Mouse (Mus musculus) erythroblast, embryonic 14.5 days (primary cell): ENCODE measurements around the gene Btbd10.

ENCODE experiments used
- GATA1 ChIP-seq: IDR thresholded peaks from 2 replicates; pipeline ENCODE4 v1.6.1; 2012; ENCODE audit warnings: low read length, inconsistent platforms, mixed read lengths
- TAL1 ChIP-seq: IDR thresholded peaks from 3 replicates; pipeline ENCODE4 v1.6.1; 2012; ENCODE audit warnings: low read length, inconsistent platforms, mixed read lengths

DNA sequence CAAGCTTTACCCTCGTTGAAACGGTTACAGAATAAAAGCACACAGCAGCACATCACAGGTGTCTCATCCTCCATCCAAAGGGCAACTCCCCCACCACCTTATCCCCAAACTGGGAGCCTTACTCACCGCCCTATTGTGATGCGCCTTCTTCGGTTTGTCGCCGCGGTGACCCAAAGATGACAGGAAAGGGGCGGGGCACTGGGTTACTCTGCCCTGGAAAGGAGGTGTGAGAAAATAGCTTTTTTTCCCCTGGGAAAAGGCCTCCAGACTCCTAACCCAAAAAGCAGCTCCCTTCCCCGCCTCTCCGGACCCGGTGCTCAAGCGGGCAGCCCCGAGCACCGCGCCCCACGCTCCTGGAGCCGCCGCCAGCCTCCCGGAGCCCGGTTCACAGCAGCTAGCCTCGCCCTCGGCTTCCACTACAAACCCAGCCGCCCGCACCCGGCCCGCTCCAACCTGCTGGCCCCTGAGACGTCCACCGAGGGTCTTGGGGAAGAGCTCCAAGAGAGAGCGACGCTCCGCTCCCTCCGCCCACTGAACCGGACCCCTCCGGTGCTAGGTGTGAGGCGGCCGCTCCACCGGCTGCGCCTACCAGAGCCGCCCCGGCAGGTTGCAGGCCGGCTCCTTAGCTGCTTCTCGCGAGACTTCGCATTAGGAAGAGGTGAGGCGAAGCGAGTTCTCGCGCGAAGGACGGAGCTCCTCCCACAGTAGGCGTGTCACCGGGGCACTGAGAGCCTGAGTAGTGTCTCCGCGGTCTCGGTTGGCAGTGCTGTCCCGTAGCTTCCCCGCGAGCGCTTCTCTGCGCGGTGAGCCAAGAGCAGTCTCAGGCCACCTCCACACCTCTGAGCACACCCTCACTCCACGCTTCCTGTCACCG lies at the start of gene Btbd10:
- TF ChIP-seq GATA1 (no peak), TAL1 (no peak)
